Mouse (Mus musculus) brain, embryonic 14.5 days (tissue): ENCODE data around the gene Atrnl1. TPM values are rescaled to one million over a fixed set of nuclear protein-coding genes. Genes with fewer than 3 reads are reported as not detected.
A peak's percentile ranks its signal among the peaks of the same experiment; 100 is the strongest.

ENCODE experiments used
- DNase-seq: peaks from one replicate; pipeline ENCODE4 v3.0.0-alpha.2; 2011; ENCODE audit warnings: low read depth
- CTCF ChIP-seq: fragments of 200-500 bp; IDR thresholded peaks from 2 replicates; pipeline ENCODE4 v1.5.1; 2012; ENCODE audit warnings: inconsistent platforms, mild to moderate bottlenecking, moderate library complexity, borderline replicate concordance; ENCODE audit not compliant: insufficient read depth, insufficient read length; ENCODE audit errors: extremely low read depth
- POLR2A ChIP-seq: fragments of 200-500 bp; IDR thresholded peaks from 2 replicates; pipeline ENCODE4 v1.6.1; 2012; ENCODE audit warnings: mild to moderate bottlenecking, inconsistent platforms, borderline replicate concordance; ENCODE audit not compliant: poor library complexity, insufficient read depth, insufficient read length, severe bottlenecking; ENCODE audit errors: extremely low read depth
- polyA plus RNA-seq: library from polyadenylated mRNA; depleted of rRNA; stranded (reverse); fragments of >200 nt; gene quantifications from 2 replicates; pipeline ENCODE4 v1.2.3, GENCODE M21; 2012

Gene Atrnl1
- polyA plus RNA-seq, 1 experiment: 31.4 TPM

DNA sequence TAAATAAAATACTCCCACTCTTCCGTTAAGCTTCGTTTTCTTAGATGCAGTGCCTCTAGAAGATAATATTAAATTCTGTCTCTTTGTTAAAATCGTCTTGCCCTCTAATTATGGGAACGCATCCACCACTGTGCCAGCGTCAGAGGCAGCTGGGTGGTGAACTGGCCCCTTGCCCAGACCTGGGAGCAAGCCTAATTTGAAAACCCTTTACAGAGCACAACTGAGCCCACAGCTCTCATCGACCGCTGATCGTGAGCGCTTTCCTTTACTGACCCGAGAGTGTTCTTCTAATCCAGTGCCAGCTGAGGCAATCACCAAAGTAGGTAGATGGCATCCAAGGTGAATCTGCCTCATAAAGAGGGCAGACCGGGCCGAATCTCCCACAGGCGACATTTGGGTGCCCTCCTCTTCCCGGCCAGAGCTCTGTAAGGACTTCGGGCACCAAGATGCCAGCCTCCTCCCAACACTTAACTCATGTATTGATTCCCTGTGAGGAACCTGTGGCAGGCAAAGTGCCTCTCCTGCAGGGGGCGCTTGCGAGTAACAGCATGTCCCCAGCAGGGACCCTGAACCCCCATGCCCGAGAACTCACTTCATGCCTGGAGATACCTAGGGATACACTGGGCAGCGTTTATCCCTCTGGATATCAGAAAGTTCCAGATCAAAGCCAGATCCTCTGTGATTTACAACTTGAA lies 507.5 kb downstream of the Atrnl1 start:
- peak; percentile 91 for DNase-seq
- TF ChIP-seq CTCF (no peak), POLR2A (no peak)

DNA sequence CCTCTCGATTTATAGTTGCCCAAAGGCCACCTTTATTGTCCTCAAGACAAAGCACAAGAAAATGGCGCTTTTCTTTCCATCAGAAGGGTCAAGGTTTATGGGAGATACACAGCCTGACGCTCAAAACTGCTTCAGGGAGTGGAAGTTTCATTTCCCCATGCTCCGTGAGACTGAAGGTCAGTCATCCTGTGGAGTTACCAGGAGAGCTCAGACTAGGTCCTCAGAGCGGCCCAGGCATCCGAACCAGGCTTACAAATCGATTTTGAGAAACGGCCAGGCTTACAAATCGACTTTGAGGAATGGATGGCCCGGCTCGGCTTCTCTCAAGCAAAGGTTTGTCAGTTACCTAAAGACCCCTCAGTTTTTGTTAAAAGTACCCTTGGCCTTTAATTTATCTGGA lies 508.0 kb downstream of the Atrnl1 start:
- no peak for DNase-seq
- TF ChIP-seq CTCF: no peak
- TF ChIP-seq POLR2A: no peak

DNA sequence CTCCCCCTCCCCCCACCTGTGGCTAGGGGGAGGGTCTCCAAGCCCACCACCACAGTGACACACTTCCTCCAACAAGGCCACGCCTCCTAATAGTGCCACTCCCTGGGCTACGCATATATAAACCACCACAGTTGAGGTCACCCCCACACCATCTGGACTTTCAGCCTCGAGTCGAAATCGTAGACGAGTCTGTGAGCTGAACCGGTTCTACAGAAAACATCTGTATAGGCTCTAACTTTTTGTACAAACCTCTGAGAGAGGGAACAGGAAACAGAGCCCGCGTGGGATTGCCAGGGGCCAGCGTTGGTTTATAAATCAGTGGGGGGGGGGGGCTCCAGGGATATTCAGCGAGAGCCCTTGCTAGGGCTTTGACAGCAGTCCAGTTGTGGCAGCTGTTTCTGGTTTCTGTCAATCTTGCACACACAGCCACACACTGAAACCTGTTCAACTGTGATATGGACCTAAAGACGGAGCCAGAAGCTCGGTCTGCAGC lies 508.9 kb downstream of the Atrnl1 start:
- TF ChIP-seq POLR2A (no peak), CTCF (no peak)
- DNase-seq: no peak

- no peak for DNase-seq
- TF ChIP-seq CTCF (no peak), POLR2A (no peak)
Observed at GRCm38 (mm10) chr19:58120661-58121060, 509.8 kb downstream of the Atrnl1 start.

GRCm38 (mm10) chr19:58121628-58122027 lies 510.8 kb downstream of the Atrnl1 start:
- TF ChIP-seq POLR2A (no peak), CTCF (no peak)
- no peak for DNase-seq

- DNase-seq: no peak
- TF ChIP-seq CTCF (no peak), POLR2A (no peak)
Observed at GRCm38 (mm10) chr19:58123620-58124019, 512.8 kb downstream of the Atrnl1 start.

DNA sequence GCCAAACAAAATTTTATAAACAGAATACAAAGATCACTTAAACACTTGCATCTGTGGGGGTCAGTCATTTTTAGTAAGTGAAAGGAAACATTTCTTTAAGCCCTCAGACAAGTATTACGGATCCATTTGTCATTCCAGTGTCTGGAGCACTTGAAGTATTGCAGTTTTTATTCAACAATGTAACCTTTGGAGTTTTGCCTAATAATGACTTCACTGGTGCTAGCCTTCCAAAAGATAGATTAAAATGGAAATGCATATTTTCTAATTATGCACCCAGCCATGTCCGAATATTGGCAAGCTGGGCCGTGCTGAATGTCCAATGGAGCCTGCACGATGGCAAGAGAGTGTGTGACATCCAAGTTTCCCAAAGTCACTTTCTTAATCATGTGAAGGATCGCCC lies 513.7 kb downstream of the Atrnl1 start:
- TF ChIP-seq CTCF: no peak
- TF ChIP-seq POLR2A: no peak
- no peak for DNase-seq

GRCm38 (mm10) chr19:58125010-58125409 lies 514.2 kb downstream of the Atrnl1 start:
- no peak for DNase-seq
- TF ChIP-seq CTCF: no peak
- TF ChIP-seq POLR2A: no peak

GRCm38 (mm10) chr19:58131896-58132295 lies 521.1 kb downstream of the Atrnl1 start:
- no peak for DNase-seq
- TF ChIP-seq POLR2A (no peak), CTCF (no peak)

DNA sequence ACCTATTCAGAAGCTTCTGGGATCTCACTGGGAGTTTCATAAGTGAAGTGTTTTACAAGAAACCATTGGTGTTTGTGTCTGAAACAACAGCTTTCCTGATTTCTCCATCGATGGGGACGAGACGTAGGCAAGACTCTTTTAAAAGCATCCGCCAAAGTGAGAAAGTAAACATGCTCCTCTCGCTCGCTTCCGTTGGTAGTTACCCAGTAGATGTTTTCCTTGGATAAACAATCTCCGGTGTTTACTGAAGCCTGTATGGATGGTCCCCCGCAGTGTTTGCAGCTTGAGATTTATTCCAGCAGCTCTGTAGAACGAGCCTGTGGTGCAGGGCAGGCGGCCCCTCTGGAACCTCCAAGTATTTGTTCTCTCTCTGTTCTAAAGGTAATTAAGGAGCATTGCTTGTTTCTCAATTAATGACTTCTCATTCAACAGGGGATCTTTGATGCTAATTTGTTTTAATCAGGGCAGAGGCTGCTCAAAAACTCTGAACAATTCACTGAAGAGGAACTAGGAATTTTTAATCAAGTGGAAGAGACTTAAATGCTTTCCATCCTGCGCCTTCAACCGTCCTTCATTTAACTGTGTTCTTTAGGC lies 529.5 kb downstream of the Atrnl1 start:
- TF ChIP-seq CTCF (no peak), POLR2A (no peak)
- peak; percentile 84 for DNase-seq

- no peak for DNase-seq
- no peak for TF ChIP-seq POLR2A
- no peak for TF ChIP-seq CTCF
Observed at GRCm38 (mm10) chr19:58143853-58144454, 533.1 kb downstream of the Atrnl1 start.

GRCm38 (mm10) chr19:58145521-58145920 lies 534.7 kb downstream of the Atrnl1 start:
- DNase-seq: peak; percentile 57
- TF ChIP-seq POLR2A: no peak
- no peak for TF ChIP-seq CTCF

DNA sequence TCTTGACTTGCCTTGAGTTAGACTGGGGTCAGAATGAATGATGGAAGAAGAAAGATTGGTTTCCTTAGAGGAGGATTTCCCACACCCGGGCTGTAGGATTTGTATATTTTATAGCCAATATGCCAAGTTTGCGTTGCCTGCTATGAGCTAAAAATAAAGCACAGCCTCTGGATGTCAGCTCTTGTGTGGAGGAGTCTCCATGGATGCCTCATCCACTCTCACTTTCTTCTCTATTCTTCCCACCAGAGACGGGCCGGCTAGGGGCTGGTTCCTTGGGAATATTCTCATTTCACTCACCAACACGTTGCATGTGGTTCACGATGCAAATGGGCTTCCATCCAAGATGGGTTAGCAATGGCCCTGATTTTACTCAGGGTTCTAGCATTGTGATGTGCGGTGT lies 540.4 kb downstream of the Atrnl1 start:
- TF ChIP-seq POLR2A (no peak), CTCF (no peak)
- no peak for DNase-seq
